Mouse (Mus musculus) monocyte, adult 5-6 weeks (primary cell): ENCODE data around the gene Faah. TPM values are rescaled to one million over a fixed set of nuclear protein-coding genes. Genes with fewer than 3 reads are reported as not detected.

Source experiments
- ATAC-seq: fragments of 153-309, 156-312 bp; replicated peaks from 2 replicates; pipeline ENCODE4 v1.8.0; 2017; ENCODE audit warnings: mild to moderate bottlenecking; ENCODE audit not compliant: low TSS enrichment, insufficient number of reproducible peaks, severe bottlenecking, poor library complexity, low FRiP score
- total RNA-seq: library from RNA; stranded (forward); fragments of 200-1000, 200-491, 200-594 nt; gene quantifications from 3 replicates; pipeline ENCODE4 v1.2.3, GENCODE M21; 2017

The Faah gene
- total RNA-seq, 1 experiment from 2014 or later = 9.1 TPM

GRCm38 (mm10) chr4:115959546-115959945 is 58.2 kb downstream of the Faah start:
- no peak for ATAC-seq

DNA sequence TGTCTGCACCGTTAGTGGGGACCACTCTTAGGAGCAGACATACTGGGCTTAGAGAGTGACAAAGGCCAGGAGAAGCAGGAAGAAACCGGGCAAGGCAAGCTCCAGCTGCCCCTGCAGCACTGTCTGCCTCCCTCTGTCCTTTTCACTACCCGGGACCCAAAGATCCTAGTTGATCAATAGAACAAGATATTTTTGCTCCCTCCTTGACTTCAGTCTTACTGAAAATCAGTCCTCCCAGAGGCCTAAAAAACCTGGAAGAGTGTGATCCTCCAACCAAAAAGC is 62.3 kb downstream of the Faah start:
- ATAC-seq = no peak

- ATAC-seq = no peak
Measured at GRCm38 (mm10) chr4:115954656-115955493, 62.9 kb downstream of the Faah start.

DNA sequence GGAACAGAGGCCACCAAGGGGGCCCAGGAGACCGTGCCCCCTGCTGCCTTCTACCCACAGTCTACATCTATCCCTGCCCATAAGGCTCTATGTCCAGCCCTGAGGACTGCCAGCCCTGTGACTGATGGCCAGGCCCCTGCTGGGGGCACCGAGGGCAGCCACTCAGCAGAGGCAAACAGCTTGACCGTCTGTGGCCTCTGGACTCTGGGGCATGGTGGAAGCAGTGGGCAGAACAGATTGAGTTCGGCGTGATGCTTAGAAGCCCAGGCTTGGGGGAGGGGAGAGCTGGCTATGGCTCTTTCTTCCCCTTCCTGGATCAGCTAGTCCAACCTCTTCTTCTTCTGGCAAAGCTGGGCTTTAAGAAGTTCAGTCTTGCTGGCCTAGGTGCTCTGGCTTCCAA is 64.2 kb downstream of the Faah start:
- ATAC-seq = no peak

GRCm38 (mm10) chr4:115952758-115953157 is 65.0 kb downstream of the Faah start:
- ATAC-seq = peak; percentile 56; the same call in 1 of the 2 replicates

DNA sequence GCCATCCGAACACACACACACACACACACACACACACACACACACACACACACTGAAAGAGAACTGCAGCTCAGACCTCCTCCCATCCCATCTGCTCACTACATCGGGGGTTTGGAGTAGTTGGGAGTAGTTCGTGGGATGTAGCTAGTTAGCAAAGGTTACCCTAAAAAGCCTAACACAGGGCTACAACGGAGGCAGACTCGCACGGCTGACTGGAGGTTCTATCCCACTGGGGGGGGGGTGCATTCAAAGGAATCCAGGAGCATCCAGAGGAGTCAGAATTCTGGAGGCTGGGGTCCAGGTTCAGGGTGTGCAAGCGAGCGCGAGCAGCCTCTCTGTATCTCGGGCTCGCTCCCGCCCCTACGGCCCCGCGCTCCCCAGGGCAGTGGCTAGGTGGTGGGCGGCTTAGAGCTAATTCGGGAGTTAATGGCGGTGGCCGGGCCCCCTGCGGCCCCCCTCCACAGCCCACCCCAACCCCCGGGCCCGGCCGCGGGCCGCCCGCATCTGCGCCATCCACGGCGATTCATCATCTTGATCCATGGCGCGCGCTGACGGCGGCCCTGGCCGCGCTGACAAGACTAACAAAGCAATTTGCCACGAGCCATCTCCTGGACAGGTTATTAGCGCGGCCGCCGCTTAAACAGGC is 73.9 kb downstream of the Faah start:
- no peak for ATAC-seq

DNA sequence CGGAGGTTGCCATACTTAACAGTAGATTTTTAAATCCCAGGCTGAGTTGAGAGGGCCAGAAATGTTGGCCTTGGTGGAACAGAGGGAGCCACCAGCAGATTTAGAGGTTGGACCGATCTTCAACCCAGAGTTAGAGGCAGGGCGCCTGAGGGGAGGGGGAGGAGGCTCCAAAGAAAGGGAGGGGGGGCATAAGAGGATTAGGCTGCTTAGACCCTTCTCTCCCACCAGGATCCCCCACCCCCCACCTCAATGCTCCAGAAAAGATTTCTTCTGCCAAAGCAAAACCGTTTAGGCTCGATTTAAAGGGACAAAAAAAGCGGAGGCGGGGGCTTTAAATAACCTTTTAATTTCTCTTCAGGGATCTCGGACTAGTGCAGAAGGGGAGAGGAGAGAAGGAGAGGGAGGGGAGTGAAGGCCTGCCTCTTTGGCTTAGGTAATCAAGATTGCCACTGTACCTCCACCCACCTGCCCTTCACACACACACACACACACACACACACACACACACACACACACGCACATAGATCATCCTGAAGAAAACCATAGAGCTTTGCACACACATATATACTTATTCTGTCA is 76.4 kb downstream of the Faah start:
- no peak for ATAC-seq

GRCm38 (mm10) chr4:115940681-115941080 is 77.0 kb downstream of the Faah start:
- no peak for ATAC-seq

- ATAC-seq = no peak
Measured at GRCm38 (mm10) chr4:115939295-115940102, 78.2 kb downstream of the Faah start, which contains the start of gene Dmbx1. TSS of gene Dmbx1 (minus strand) at chr4:115939926.

- ATAC-seq = no peak
Measured at GRCm38 (mm10) chr4:115938276-115939160, 79.2 kb downstream of the Faah start.

DNA sequence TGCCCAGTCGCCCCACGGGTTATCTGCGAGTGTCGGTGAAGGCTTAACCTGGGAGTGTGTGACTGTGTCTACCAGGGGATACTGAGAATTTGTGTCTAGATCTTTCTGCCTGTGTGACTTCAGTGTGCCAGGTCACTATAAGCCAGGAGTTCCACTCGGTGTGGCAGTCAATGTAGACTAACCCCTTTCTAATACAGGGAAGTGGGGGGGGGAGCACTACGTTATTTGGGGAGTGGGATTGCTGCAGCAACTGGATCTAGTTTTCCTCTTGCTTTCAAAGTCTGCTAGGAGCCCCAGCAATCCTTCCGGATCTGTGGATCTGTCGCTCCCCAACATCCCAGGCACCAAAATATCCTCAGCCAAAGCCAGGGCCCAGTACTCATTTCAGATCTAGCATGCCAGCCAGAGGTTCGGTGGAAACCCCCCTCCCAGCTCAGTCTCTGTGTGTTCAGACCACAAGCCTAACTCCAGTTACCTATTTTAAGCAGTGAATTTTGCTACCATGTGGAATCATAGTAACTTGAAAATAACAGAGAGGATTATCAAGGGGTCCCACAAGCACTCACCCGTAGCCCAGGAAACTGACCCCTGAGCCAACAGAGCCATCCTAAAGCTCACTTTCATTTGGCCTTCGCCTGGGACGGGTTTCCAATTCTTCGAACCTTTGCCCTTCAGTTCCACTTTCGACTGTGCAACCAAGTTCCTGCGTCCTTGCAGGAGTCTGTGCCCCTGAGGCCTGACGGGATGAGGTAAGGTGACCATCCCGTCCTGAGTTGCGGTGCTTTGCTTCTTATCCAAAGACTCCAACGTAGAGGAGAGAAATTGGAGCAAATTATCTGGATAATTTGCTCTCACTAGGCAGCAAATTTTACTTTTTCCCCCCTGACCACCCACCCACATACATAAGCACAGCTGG is 80.4 kb downstream of the Faah start:
- ATAC-seq = no peak

- no peak for ATAC-seq
Measured at GRCm38 (mm10) chr4:115936646-115937045, 81.1 kb downstream of the Faah start.

DNA sequence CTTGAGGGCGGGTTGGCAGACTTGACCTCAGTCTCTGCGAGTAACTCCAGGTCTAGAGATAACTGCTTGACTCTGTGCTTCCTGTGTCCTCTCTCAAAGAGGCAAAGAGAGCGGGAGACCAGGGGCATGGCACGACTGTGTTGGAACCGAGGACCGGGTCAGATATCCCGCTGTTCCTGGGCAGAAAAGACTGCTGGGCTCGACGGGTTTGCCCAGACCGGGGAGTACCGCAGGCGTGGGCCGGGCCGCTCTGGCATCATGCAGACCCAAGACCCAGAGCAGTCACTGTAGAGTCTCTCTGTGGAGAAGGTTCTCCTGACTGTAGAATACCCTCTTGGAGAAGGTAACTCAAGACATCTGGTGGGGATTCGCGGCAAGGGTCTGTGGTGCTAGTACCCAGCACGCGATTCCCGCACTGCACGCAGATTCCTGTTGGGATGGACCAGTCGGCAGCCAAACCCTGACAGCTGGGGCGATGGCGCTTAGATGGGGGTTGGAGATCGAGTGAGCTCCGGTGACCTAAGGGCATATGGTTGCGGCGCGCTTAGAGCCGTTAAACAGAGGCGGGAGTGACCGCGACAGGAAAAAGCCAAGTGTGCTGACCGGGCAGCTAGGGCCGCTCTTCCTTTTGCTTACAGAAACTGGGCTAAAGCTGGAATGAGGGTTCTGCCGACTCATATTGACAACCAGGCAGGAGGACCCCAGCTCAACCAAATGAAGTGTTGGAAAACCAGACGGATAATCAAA is 81.7 kb downstream of the Faah start:
- ATAC-seq = no peak

DNA sequence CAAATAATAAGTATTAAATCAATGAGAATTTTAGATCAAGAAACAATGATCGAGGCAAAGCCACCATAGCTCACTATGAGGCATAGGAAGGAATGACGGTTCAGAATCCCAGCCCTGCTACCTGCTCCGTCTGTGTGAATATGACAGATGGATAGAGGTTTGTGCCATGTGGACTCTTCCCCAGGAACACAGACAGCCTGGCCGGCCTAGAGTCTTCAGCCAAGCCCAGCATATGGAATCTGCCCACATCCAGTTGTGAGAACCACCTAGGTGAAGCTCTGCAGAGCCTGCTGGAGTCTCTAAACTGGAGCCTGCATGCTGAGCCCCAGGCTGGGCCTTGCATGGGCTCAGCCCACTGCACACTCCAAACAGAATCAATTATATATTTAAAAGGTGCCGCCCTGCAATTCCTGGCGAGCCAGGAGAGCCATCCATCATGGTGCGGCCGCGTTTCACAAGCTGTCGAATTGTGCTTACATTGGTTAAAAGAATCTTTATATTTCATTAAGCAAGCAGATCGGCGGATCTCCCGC is 86.1 kb downstream of the Faah start:
- no peak for ATAC-seq

DNA sequence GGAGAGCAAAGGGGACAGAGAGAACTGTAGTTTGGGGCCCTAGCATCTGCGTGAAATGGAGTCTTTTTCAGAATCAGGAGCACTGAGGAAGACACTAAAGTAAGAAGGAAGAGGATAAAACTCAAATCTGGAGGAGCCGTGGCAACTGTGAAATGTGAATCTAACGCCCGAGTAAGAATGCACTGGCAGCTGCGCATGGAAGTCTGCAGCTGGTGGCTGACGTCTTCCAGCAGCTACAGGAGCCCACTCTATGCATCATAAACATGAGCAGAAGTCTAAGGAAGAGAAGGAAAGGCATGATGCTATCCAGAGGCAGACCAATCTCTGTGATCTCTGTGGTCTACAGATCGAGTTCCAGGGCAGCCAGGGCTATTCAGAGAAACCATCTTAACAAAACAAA is 90.1 kb downstream of the Faah start:
- ATAC-seq = no peak

DNA sequence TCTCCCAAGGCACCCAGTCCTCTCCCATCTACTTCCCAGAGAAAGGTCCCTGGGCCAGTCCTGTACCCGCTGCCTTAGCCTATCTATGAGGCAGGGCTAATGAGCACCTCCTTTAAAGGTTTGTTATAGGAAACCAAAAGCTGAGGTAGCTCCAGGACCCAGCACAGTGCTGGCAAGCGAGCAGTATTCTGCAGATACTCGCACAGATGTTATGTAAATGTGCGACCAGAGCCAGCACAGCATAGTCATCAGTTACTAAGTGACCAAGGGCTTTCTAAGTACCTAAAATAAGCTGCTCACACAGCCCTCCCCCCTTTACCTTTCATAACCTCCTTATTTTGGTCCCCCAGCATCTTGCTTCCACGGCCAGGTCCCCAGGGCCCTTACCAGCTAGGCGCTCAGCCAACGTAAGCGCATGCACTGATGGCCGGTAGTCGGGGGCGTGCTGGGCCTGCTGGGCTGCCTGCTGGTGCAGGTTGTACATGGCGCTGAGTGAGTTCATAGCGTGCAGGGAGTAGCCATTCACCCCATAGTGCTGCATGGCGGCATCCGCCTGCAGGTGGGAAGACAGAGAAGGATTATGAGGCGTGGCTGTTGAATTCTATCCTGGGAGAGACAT is 94.4 kb downstream of the Faah start:
- ATAC-seq = no peak
